Mouse (Mus musculus): ENCODE results near the gene Olfr1270.
"Not testable (repeated sequence)": the region's sequence is repeated elsewhere in the genome, so short reads cannot be mapped to it uniquely, and the experiment has no call there.

Gene Olfr1270

DNA sequence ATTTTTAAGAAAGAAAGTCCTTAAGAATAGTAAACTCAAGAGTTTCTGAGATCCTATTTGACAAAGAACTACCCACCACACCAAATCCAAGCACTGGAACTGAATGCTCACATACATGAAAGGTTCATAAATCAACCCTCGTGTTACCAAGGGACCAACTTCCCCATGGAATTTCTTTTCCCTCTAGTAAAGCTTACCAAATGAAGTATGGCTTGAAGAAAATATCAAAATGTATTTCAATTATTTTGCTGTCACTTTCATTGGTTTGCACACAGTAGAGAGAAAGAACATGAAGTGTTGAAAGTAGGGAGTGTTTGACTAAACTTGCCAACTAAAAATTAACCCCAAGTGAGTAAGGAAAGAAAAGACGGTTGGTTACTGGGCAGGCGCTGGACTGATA lies at the start of gene Olfr1270:
Gene Olfr1270 (minus strand): TSS at position 101 of the 400 bp plus-strand sequence.
- DNase-seq (ENCODE audit: low spot score in 2 of 2) = no peak

DNA sequence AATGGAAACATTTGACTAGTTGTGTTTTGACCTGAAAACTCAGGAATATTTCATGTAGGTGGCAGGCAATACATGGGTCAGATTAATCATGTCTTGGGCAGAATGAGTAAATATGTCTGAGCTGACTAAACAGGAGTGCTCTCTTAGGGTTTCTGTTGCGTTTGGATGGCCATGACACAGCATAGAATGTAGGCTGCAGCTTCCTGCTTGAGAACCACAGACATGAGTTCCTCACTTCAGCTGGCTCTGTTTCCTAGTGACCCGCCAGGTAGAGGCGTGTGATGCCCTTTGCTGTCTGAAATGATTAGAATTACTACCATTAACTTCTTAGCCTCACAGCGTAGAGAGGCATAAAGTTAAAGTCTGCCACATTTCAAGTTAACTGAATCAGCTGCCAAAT lies 46.7 kb upstream of the Olfr1270 start:
- DNase-seq (ENCODE audit: low spot score in 2 of 2) = not testable (repeated sequence)

GRCm38 (mm10) chr2:90195285-90195684 lies 42.4 kb upstream of the Olfr1270 start:
- not testable (repeated sequence) for DNase-seq (ENCODE audit: low spot score in 2 of 2)

DNA sequence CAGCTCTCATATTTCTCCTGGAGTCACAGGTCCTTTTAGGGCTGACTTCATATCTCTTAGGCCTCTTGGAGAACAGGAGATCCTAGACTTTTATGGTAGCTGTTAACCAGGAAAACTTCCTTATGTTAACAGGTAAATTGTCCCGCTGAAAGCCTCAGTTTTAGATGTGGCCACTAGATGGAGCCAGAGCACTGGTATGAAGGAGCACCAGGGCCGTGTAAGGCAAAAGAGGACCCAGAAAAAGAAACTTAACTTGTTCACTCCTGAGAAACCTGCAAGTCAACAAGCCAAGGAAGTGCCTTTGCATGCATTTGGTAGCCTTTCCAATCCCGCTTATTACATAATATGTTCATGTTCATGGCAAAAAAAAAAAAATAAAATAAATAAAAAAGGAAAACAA lies 41.9 kb upstream of the Olfr1270 start:
- not testable (repeated sequence) for DNase-seq (ENCODE audit: low spot score in 2 of 2)

- not testable (repeated sequence) for DNase-seq (ENCODE audit: low spot score in 2 of 2)
These were observed 34.2 kb upstream of the Olfr1270 start for GRCm38 (mm10) chr2:90187082-90187481.

DNA sequence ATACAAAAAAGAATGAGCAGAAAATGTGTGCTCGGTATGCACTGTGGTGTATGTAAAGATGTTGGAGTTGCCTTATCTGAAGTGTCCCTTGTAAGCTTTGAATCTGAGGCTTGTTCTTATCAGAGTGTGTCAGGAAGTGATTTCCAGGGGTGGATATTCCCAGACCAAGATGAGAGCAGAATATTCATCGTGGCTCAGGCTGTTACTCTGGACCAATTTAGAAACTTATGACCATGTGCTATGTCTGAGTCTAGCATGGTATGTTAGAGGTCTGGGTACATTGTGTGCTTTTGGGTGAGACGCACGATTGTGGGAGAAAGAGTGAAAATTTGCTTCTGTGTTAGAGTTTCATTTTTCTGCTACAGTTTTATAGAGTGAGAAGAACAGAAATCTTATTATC lies 33.2 kb upstream of the Olfr1270 start:
- not testable (repeated sequence) for DNase-seq (ENCODE audit: low spot score in 2 of 2)

DNA sequence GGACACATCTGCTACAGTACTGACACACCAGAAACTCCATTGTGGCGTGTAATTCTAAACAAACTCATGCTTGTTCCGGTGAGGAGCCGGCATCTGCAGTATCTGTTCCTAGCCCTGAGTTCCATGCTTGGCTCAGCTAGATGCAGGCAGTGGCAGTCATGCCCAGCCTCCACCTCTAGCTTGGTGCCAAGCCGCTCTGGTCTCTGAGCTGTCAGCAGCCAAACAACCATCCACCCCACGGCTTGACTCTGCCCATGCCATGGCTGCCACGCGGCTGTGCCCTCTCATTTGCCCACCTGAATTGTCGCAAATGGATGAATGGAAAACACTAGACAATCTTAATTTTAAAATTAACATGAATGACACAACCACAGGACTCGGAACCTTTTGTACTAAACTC lies 1.0 kb upstream of the Olfr1270 start:
- no peak for DNase-seq (ENCODE audit: low spot score in 2 of 2)

DNA sequence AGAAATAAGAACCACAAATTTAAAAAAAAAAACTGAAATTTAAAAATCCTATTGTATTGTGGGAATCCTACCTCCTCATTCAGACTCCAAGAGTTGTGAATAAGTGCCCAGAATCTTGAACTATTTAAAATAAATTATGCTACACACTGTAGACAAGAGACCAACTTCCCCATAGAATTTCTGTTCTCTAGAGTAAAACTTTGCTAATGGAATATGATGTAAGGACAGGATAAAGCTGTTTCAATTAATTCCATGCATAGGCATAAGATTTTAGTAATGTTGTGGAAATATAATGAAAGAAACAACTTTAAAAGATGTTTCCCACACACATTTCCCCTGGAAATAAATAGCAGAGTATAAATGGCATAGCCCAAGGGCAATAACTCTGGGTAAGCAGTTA lies 10.7 kb downstream of the Olfr1270 start, which contains the start of gene Olfr32:
Gene Olfr32 (minus strand): TSS at position 101 of the 400 bp plus-strand sequence.
- DNase-seq (ENCODE audit: low spot score in 2 of 2) = no peak

DNA sequence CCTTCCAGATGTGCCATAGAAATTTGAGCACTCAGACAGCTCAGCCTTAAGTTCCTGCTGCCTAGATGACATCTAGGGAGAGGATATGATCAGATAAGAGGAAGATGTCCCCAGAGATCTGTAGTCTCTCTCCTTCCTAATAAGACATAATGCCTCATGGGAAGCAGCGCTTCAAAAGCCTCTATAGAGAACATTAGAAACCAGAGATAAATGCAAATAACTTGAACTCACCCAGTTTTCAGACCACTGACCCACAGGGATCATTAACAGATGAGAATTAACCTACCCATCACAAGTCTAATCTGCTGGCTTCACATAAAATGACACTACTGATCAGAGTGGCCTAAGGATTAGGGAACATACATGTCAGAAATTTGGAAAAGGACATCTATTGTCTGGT lies 31.6 kb downstream of the Olfr1270 start, which contains the start of gene Olfr1269:
Gene Olfr1269 (minus strand): TSS at position 101 of the 400 bp plus-strand sequence.
- no peak for DNase-seq (ENCODE audit: low spot score in 2 of 2)
